Mouse (Mus musculus) thymus, adult 2 months (tissue): ENCODE measurements around the gene Safb2. TPM values are rescaled to one million over a fixed set of nuclear protein-coding genes. Genes with fewer than 3 reads are reported as not detected.

ENCODE experiments used
- DNase-seq: peaks from one replicate; pipeline ENCODE4 v3.0.0; 2021
- H3K27ac ChIP-seq: fragments of 200-500 bp; 2 replicates; pipeline ENCODE4 v1.5.1; 2012; ENCODE audit warnings: low read length, control low read depth; ENCODE audit not compliant: control insufficient read depth, insufficient read depth
- H3K27me3 ChIP-seq: fragments of 200-500 bp; 2 replicates; pipeline ENCODE4 v1.6.1; 2012; ENCODE audit warnings: mild to moderate bottlenecking, low read length, moderate library complexity, mixed read lengths; ENCODE audit not compliant: control insufficient read depth, insufficient read depth
- H3K36me3 ChIP-seq: fragments of 200-500 bp; 2 replicates; pipeline ENCODE4 v1.6.1; 2012; ENCODE audit warnings: mild to moderate bottlenecking, low read length, moderate library complexity; ENCODE audit not compliant: control insufficient read depth, insufficient read depth
- H3K4me1 ChIP-seq: fragments of 200-500 bp; replicated peaks from 2 replicates; pipeline ENCODE4 v1.6.1; 2012; ENCODE audit warnings: low read length; ENCODE audit not compliant: control insufficient read depth, insufficient read depth
- H3K4me3 ChIP-seq: fragments of 200-500 bp; 2 replicates; pipeline ENCODE4 v1.5.1; 2012; ENCODE audit warnings: mild to moderate bottlenecking, low read length, control low read depth, moderate library complexity; ENCODE audit not compliant: control insufficient read depth, insufficient read depth
- CTCF ChIP-seq: fragments of 200-500 bp; IDR thresholded peaks from 2 replicates; pipeline ENCODE4 v1.5.1; 2012; ENCODE audit warnings: mild to moderate bottlenecking, control low read depth, low read length, moderate library complexity, borderline replicate concordance; ENCODE audit not compliant: control insufficient read depth, poor library complexity, insufficient read depth; ENCODE audit errors: extremely low read depth
- POLR2A ChIP-seq: fragments of 200-500 bp; IDR thresholded peaks from 2 replicates; pipeline ENCODE4 v1.6.1; 2012; ENCODE audit warnings: mild to moderate bottlenecking, low read length, control low read depth, moderate library complexity; ENCODE audit not compliant: control insufficient read depth, poor library complexity, insufficient read depth; ENCODE audit errors: extremely low read depth
- WGBS: fragments of 180-500 bp; shearing (Covaris S2); methylation state at CpG from one replicate; pipeline ENCODE4 v1.1.7; 2018; 5-methylcytosine and 5-hydroxymethylcytosine counted together
- polyA plus RNA-seq: library from polyadenylated mRNA; depleted of rRNA; stranded (reverse); fragments of >200 nt; gene quantifications from 2 replicates; pipeline ENCODE4 v1.2.3, GENCODE M21; 2012

Safb2 gene
- polyA plus RNA-seq, 1 experiment: 196 TPM

GRCm38 (mm10) chr17:56537912-56538311, 46.5 kb downstream of the Safb2 start:
- no peak overlapping the region for H3K27ac ChIP-seq
- 69% methylated on average over 8 of the region's 8 CpGs for WGBS
- H3K4me3 ChIP-seq: no peak overlapping the region
- no peaks in the 10 kb centered on the region for H3K27me3 ChIP-seq
- no peak for DNase-seq
- no peaks in the 10 kb centered on the region for H3K4me1 ChIP-seq
- H3K36me3 ChIP-seq: no peaks in the 10 kb centered on the region
- TF ChIP-seq CTCF (no peak), POLR2A (no peak)

DNA sequence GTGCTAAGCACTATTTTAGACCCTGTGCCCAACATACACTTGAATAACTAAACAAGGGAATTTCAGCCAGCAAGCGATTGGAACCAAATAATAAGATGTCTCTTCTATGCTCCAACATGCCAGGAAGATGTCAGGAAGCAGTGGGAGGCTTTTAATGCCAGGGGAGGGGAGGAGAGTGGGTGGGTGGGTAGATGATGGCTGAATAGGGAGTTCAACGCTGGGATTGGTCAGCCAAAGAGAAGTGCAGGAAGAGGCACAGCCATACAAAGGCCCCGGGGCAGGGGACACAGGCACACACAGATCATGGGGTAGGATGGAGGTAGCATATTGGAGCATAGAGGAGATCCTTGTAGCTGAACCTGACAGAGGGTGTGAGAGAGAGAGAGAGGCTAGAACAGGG, 47.5 kb downstream of the Safb2 start:
- H3K4me1 ChIP-seq: no peaks in the 10 kb centered on the region
- no peaks in the 10 kb centered on the region for H3K27me3 ChIP-seq
- no peak overlapping the region for H3K4me3 ChIP-seq
- WGBS: 79% methylated on average over 3 of the region's 3 CpGs
- H3K27ac ChIP-seq: no peak overlapping the region
- DNase-seq: no peak
- H3K36me3 ChIP-seq: no peaks in the 10 kb centered on the region
- TF ChIP-seq CTCF (no peak), POLR2A (no peak)

DNA sequence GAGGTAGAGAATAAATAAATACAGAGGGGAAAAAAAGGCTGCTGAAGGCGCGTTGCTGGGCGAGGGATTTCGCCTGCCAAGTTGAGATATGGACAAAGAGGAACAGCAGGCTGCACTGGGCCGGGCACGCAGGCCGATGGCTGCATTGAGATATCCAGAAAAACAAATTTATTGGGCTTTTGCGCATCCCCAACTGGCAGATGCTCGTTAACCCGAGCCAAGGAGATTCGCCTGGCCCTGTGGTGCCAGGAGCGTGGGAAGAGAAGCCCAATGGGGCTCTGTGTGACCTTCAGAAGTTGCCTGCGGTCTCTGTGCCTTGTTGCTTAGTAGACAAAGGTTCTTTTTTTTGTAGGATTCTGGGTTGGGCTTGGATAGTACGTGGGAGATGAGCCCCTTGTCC, 48.2 kb downstream of the Safb2 start:
- Histone ChIP-seq H3K4me3 (no peak overlapping the region), H3K36me3 (no peaks in the 10 kb centered on the region), H3K27me3 (no peaks in the 10 kb centered on the region), H3K4me1 (no peaks in the 10 kb centered on the region), H3K27ac (no peak overlapping the region)
- no peak for TF ChIP-seq POLR2A
- no peak for TF ChIP-seq CTCF
- DNase-seq: no peak
- 79% methylated on average over 14 of the region's 14 CpGs for WGBS

DNA sequence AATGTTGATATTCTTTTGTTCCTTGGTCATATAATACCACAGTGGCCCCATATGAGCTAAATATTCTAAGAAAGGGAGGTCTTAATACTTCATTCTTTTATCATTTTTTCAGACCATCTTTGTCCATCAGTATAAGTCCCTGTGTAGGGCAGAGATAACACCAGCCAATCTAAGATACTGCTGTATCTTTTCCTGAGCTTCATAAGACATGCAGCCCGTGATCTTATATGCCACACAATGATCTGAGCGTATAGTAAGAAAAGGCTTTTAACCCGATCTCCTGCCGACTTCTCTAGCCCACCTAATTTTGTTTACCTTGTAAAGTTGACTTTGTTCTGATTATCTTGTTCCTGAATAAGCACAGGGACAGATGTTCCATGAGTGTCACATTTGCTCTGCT, 59.4 kb downstream of the Safb2 start:
- Histone ChIP-seq H3K27me3 (no peaks in the 10 kb centered on the region), H3K27ac (no peak overlapping the region), H3K4me1 (no peaks in the 10 kb centered on the region), H3K36me3 (no peaks in the 10 kb centered on the region), H3K4me3 (no peak overlapping the region)
- TF ChIP-seq CTCF (no peak), POLR2A (no peak)
- DNase-seq: no peak
- WGBS: 85% methylated on average over 4 of the region's 4 CpGs

DNA sequence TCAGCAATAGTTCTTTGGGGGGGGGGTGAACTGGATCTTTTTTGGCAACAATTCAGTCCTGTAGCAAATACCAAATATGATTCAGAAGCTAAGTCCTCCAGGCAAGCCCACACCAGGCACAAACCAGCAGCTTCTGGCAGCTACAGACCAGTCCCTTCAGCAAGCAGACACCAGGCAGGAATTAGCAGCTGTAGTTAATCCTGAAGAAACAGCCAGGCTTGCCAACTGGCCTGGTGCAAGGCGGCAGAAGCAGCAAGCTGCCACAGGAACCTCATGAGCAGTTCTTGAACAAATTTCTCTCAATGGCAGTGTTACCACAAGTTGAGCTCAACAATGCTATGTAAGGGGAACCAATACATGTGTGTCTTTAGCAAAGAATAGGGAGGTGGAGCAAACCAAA, 61.6 kb downstream of the Safb2 start:
- 67% methylated on average over 1 of the region's 1 CpGs for WGBS
- DNase-seq: no peak
- Histone ChIP-seq H3K4me3 (no peak overlapping the region), H3K27ac (no peak overlapping the region), H3K27me3 (no peaks in the 10 kb centered on the region), H3K36me3 (no peaks in the 10 kb centered on the region), H3K4me1 (no peaks in the 10 kb centered on the region)
- TF ChIP-seq POLR2A (no peak), CTCF (no peak)

- TF ChIP-seq POLR2A: no peak
- no peak for TF ChIP-seq CTCF
- Histone ChIP-seq H3K27ac (no peak overlapping the region), H3K4me1 (0 out of 2 replicates have a peak, but pooled peaks cover 4% of the 10 kb centered on the region), H3K36me3 (no peaks in the 10 kb centered on the region), H3K4me3 (no peak overlapping the region), H3K27me3 (peaks cover 6% of the 10 kb centered on the region; the same call in 1 of the 2 replicates)
- WGBS: 16% methylated on average over 13 of the region's 13 CpGs
- no peak for DNase-seq
These were observed 68.5 kb downstream of the Safb2 start for GRCm38 (mm10) chr17:56515690-56516410.
